Mouse (Mus musculus) liver, embryonic 13.5 days (tissue): ENCODE data around the gene Sacs. TPM values are rescaled to one million over a fixed set of nuclear protein-coding genes. Genes with fewer than 3 reads are reported as not detected.
"Not testable (repeated sequence)": the region's sequence is repeated elsewhere in the genome, so short reads cannot be mapped to it uniquely, and the experiment has no call there.

Experiments used
- ATAC-seq: fragments of 200-750 bp; cut with Nextera tagmentation; 2 replicates; pipeline ENCODE4 v1.8.0; 2017; ENCODE audit warnings: low read depth, mild to moderate bottlenecking, moderate number of reproducible peaks, moderate library complexity
- DNase-seq: peaks from one replicate; pipeline ENCODE4 v3.0.0; 2022
- H3K27ac ChIP-seq: fragments of 300-500 bp; sonication (generic); 2 replicates; pipeline ENCODE4 v1.5.1; 2015; ENCODE audit warnings: moderate library complexity, mild to moderate bottlenecking, inconsistent platforms
- H3K27me3 ChIP-seq: fragments of 300-500 bp; sonication (generic); 2 replicates; pipeline ENCODE4 v1.6.1; 2015; ENCODE audit warnings: mild to moderate bottlenecking, inconsistent platforms
- H3K36me3 ChIP-seq: fragments of 300-500 bp; sonication (generic); 2 replicates; pipeline ENCODE4 v1.6.1; 2015; ENCODE audit warnings: mild to moderate bottlenecking, inconsistent platforms
- H3K4me1 ChIP-seq: fragments of 300-500 bp; sonication (generic); replicated peaks from 2 replicates; pipeline ENCODE4 v1.6.1; 2015; ENCODE audit warnings: inconsistent platforms
- H3K4me2 ChIP-seq: fragments of 300-500 bp; sonication (generic); 2 replicates; pipeline ENCODE4 v1.6.1; 2015; ENCODE audit warnings: inconsistent platforms, mild to moderate bottlenecking, moderate library complexity
- H3K4me3 ChIP-seq: fragments of 300-500 bp; sonication (generic); replicated peaks from 2 replicates; pipeline ENCODE4 v1.5.1; 2015; ENCODE audit warnings: mild to moderate bottlenecking, inconsistent platforms
- H3K9ac ChIP-seq: fragments of 300-500 bp; sonication (generic); 2 replicates; pipeline ENCODE4 v1.6.1; 2015; ENCODE audit warnings: mild to moderate bottlenecking, inconsistent platforms
- H3K9me3 ChIP-seq: fragments of 300-500 bp; sonication (generic); replicated peaks from 2 replicates; pipeline ENCODE4 v1.6.1; 2016; ENCODE audit warnings: inconsistent platforms
- WGBS: fragments of 180-500 bp; shearing (Covaris S2); methylation state at CpG from one replicate; pipeline ENCODE4 v1.1.7; 2015; ENCODE audit not compliant: insufficient replicate concordance; 5-methylcytosine and 5-hydroxymethylcytosine counted together
- polyA plus RNA-seq: library from polyadenylated mRNA; unstranded; fragments of >200 nt; fragmentation: Nextera tagmentation; extraction: Ambion mirVana; gene quantifications from 2 replicates; pipeline ENCODE4 v1.2.1, GENCODE M21; 2015

Sacs gene
- polyA plus RNA-seq, 1 experiment from 2014 or later = 1.3 TPM

GRCm38 (mm10) chr14:61128961-61129507 is 9.2 kb upstream of the Sacs start:
- H3K4me2 ChIP-seq = no peak overlapping the region
- no peaks in the 10 kb centered on the region; the same call in 1 of the 2 replicates for H3K4me1 ChIP-seq
- no peak overlapping the region for H3K4me3 ChIP-seq
- H3K9me3 ChIP-seq = no peaks in the 10 kb centered on the region
- no peak overlapping the region for H3K9ac ChIP-seq
- H3K27ac ChIP-seq = no peak overlapping the region
- DNase-seq = no peak
- H3K36me3 ChIP-seq = no peaks in the 10 kb centered on the region
- WGBS = 50% methylated on average over 7 of the region's 7 CpGs
- no peak for ATAC-seq
- no peaks in the 10 kb centered on the region for H3K27me3 ChIP-seq

DNA sequence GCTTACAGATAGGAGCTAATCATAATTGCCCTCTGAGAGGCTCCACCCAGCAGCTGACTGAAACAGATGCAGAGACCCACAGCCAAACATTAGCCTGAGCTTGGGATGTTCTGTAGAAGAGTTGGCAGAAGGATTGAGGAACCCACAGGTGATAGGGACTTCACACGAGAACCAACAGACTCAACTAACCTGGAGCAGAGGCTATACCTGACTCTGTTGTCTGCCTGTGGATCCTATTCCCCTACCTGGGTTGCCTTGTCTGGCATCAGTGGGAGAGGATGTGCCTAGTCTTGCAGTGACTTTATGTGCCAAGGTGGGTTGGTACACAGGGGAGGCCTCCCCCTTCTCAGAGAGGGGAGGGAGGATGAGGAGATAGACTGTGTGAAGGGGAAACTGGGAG is 5.7 kb upstream of the Sacs start:
- Histone ChIP-seq H3K36me3 (no peaks in the 10 kb centered on the region), H3K9me3 (no peaks in the 10 kb centered on the region), H3K4me2 (no peak overlapping the region), H3K4me1 (no peaks in the 10 kb centered on the region), H3K4me3 (no peak overlapping the region), H3K27ac (no peak overlapping the region), H3K27me3 (peaks cover 5% of the 10 kb centered on the region), H3K9ac (no peak overlapping the region)
- no peak for ATAC-seq
- WGBS = 70% methylated on average over 1 of the region's 1 CpGs
- DNase-seq = no peak

- no peak overlapping the region for H3K4me2 ChIP-seq
- H3K4me1 ChIP-seq = no peaks in the 10 kb centered on the region
- ATAC-seq (no peak), DNase-seq (no peak)
- no peaks in the 10 kb centered on the region for H3K9me3 ChIP-seq
- H3K36me3 ChIP-seq = no peaks in the 10 kb centered on the region
- no peak overlapping the region for H3K9ac ChIP-seq
- no peak overlapping the region for H3K27ac ChIP-seq
- no peak overlapping the region for H3K4me3 ChIP-seq
- WGBS = 40% methylated on average over 5 of the region's 5 CpGs
- H3K27me3 ChIP-seq = peaks cover 21% of the 10 kb centered on the region
Observed at GRCm38 (mm10) chr14:61134381-61135030, 3.8 kb upstream of the Sacs start.

GRCm38 (mm10) chr14:61137410-61137809 is 847 bp upstream of the Sacs start:
- no peaks in the 10 kb centered on the region for H3K36me3 ChIP-seq
- H3K4me3 ChIP-seq = no peak overlapping the region
- H3K9me3 ChIP-seq = no peaks in the 10 kb centered on the region
- DNase-seq (no peak), ATAC-seq (no peak)
- H3K27ac ChIP-seq = no peak overlapping the region
- no peak overlapping the region for H3K9ac ChIP-seq
- 55% methylated on average over 5 of the region's 5 CpGs for WGBS
- H3K4me1 ChIP-seq = no peaks in the 10 kb centered on the region
- peaks cover 31% of the 10 kb centered on the region for H3K27me3 ChIP-seq
- no peak overlapping the region for H3K4me2 ChIP-seq

DNA sequence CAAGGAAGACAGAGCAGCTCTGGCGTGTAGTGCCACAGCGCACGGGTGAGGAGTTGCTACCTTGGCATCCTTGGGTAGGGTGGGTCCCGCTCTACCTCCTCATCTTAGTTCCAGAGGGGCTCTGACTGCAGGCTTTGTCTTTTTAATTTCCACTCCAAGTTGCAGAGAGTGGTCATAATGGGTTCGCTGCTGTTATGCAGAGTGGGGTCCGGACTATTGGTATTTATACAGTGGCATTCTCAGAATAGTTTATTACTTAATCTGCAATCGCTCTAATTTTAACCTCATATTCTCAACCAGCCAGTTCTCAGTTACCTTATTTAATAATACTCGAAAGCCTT is 440 bp downstream of the Sacs start:
- Histone ChIP-seq H3K4me3 (peak overlapping the region; percentile 26), H3K9ac (no peak overlapping the region), H3K27ac (no peak overlapping the region), H3K36me3 (no peaks in the 10 kb centered on the region), H3K9me3 (no peaks in the 10 kb centered on the region), H3K4me2 (peak overlapping the region; percentile 40), H3K27me3 (peaks cover 31% of the 10 kb centered on the region), H3K4me1 (no peaks in the 10 kb centered on the region)
- no peak for DNase-seq
- ATAC-seq = no peak
- 25% methylated on average over 8 of the region's 8 CpGs for WGBS

DNA sequence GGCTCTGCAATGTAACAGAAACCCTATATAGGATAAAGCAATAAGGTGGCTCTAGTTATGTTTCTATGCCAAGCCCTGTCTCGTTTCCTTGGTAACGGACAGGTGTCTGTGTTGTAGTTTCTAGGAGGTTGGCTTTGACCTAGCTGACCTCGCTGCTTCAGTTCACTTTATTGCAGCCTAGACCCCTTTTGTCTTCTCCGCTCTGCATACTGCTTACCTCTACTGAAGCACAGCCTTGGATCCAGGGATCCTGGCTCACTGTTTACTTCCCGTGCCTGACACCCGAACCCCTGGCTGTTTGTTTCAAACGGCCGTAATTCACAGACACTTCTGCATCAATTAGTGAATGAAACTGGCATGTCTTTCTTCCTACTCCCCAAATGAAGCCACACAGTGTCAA is 5.1 kb downstream of the Sacs start:
- Histone ChIP-seq H3K4me1 (no peaks in the 10 kb centered on the region), H3K9ac (no peak overlapping the region), H3K27ac (no peak overlapping the region), H3K36me3 (no peaks in the 10 kb centered on the region), H3K27me3 (peaks cover 20% of the 10 kb centered on the region), H3K4me3 (no peak overlapping the region), H3K4me2 (no peak overlapping the region), H3K9me3 (no peaks in the 10 kb centered on the region)
- WGBS = 67% methylated on average over 8 of the region's 8 CpGs
- no peak for ATAC-seq
- no peak for DNase-seq

- Histone ChIP-seq H3K4me3 (no peak overlapping the region), H3K27me3 (peaks cover 15% of the 10 kb centered on the region), H3K9me3 (no peaks in the 10 kb centered on the region), H3K9ac (no peak overlapping the region), H3K4me1 (no peaks in the 10 kb centered on the region), H3K36me3 (no peaks in the 10 kb centered on the region), H3K27ac (no peak overlapping the region), H3K4me2 (no peak overlapping the region)
- no peak for ATAC-seq
- no peak for DNase-seq
- WGBS = 31% methylated on average over 11 of the region's 11 CpGs
Observed at GRCm38 (mm10) chr14:61143869-61144268, 5.6 kb downstream of the Sacs start.

DNA sequence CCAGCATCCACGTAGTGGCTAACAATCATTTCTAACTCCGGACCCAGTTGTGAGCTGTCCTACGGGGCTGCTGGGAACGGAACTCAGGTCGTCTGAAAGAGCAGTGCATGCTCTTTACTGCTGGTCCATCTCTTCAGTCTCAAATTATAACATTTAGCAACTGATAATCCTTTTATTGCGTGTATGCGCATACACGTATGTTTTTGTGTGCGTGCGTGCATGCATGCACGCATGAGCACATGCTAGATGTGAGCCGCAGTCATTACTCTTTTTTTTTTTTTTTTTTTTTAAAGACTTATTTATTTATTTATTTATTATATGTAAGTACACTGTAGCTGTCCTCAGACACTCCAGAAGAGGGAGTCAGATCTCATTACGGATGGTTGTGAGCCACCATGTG is 12.2 kb downstream of the Sacs start:
- not testable (repeated sequence) for H3K4me3 ChIP-seq, H3K9me3 ChIP-seq, H3K4me2 ChIP-seq, DNase-seq, H3K4me1 ChIP-seq, H3K27ac ChIP-seq, ATAC-seq, H3K36me3 ChIP-seq, H3K9ac ChIP-seq, H3K27me3 ChIP-seq
- 84% methylated on average over 12 of the region's 13 CpGs for WGBS

DNA sequence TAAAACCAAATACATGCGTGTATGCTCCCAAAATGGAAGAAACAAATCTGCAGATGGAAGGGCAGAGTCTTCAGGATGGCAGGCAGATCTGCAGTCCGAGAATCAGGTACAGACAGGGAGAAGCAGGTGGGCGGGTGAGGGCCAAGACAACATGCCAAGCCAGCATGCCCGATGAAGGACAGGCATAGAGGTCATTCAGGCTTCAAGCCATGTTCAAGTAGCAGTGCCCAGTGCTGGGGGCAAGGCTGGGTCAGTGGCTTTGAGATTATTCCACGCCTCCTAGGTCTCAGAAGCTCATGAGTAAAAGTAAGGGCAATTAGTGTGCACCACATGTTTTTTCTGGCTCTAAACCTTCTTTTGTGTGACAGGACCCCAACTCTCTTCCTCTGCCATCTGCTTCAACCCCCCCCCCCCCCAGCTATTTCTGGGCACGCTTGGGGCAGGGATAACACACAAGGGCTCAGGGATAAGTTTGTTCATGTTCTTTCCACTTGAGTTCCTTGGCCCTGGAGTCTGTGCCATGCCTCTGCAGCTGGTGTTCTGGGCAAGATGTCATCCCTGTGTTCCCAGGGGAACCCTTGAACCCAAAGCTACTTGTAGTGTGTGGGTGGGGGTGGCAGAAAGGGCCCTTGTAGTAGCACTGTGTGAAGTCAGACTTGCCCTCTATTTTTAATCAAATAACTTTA is 16.8 kb downstream of the Sacs start:
- DNase-seq = no peak
- no peak for ATAC-seq
- Histone ChIP-seq H3K36me3 (no peaks in the 10 kb centered on the region), H3K4me1 (no peaks in the 10 kb centered on the region), H3K27ac (no peak overlapping the region), H3K9ac (no peak overlapping the region), H3K27me3 (no peaks in the 10 kb centered on the region), H3K4me3 (no peak overlapping the region), H3K4me2 (no peak overlapping the region), H3K9me3 (no peaks in the 10 kb centered on the region)
- WGBS = 50% methylated on average over 6 of the region's 6 CpGs

DNA sequence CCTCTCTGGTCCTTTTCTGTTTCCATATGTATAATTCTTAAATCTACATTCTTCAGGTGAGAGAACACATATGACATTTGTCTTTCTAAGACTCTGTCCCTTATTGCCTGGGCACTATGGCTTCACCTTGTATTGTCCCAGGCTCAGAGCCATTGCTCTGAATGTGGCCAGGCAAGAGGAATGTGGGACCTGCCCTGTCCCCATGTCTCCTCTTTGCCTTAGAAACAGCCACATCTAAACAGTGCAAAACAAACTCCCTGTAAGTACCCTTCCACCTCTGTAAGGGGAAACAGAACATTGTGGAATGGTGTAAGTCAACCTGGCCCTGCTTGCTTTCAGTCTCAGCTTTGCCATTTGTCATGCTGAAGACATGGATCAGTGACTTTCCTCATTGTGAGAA is 17.4 kb downstream of the Sacs start:
- DNase-seq = no peak
- no peak overlapping the region for H3K4me3 ChIP-seq
- H3K4me1 ChIP-seq = no peaks in the 10 kb centered on the region
- no peak overlapping the region for H3K27ac ChIP-seq
- no peak overlapping the region for H3K9ac ChIP-seq
- no peaks in the 10 kb centered on the region for H3K9me3 ChIP-seq
- ATAC-seq = no peak
- H3K4me2 ChIP-seq = no peak overlapping the region
- no peaks in the 10 kb centered on the region for H3K36me3 ChIP-seq
- no peaks in the 10 kb centered on the region for H3K27me3 ChIP-seq

- WGBS = 67% methylated on average over 7 of the region's 7 CpGs
- H3K27ac ChIP-seq, H3K4me1 ChIP-seq, H3K4me3 ChIP-seq, H3K36me3 ChIP-seq, DNase-seq, H3K9me3 ChIP-seq, ATAC-seq, H3K9ac ChIP-seq, H3K27me3 ChIP-seq, H3K4me2 ChIP-seq: not testable (repeated sequence)
Observed at GRCm38 (mm10) chr14:61157426-61157825, 19.2 kb downstream of the Sacs start.

DNA sequence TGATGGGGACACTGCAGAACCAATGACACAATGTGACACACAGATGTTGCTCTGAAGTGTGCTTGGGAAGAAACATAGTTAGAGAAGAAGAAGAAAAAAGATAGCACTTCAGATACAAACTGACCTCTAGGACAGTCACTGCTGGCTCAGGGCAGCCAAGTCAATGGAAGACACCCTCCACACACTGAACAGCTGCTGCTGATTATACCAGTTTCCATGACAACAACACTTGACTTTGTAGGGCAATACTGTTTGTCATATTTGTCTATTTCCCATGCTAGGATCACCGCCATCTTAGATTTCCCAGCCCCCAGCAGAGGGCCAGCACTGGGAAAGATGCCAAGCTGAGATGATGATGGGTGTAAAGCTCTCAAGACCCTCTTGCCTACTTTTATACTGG is 22.7 kb downstream of the Sacs start:
- no peak overlapping the region for H3K9ac ChIP-seq
- no peaks in the 10 kb centered on the region for H3K36me3 ChIP-seq
- no peak overlapping the region for H3K4me3 ChIP-seq
- no peak overlapping the region for H3K27ac ChIP-seq
- H3K27me3 ChIP-seq = no peaks in the 10 kb centered on the region
- no peaks in the 10 kb centered on the region for H3K9me3 ChIP-seq
- H3K4me1 ChIP-seq = 0 out of 2 replicates have a peak, but pooled peaks cover 6% of the 10 kb centered on the region
- no peak overlapping the region for H3K4me2 ChIP-seq
- DNase-seq (no peak), ATAC-seq (no peak)
- WGBS = 77% methylated on average over 1 of the region's 1 CpGs
